Mouse (Mus musculus) heart, adult 2 months (tissue): Measurements from ENCODE around the gene Bmp7.

Source experiments
- CTCF ChIP-seq: fragments of 200-600 bp; IDR thresholded peaks from 2 replicates; pipeline ENCODE4 v1.8.1; 2022; ENCODE audit warnings: antibody characterized with exemption, mild to moderate bottlenecking, moderate library complexity
- EP300 ChIP-seq: fragments of 200-500 bp; IDR thresholded peaks from 2 replicates; pipeline ENCODE4 v1.6.1; 2011; ENCODE audit warnings: low read depth, low read length, control low read depth; ENCODE audit not compliant: insufficient read depth
- POLR2A ChIP-seq: fragments of 200-500 bp; IDR thresholded peaks from 2 replicates; pipeline ENCODE4 v1.6.1; 2011; ENCODE audit warnings: mild to moderate bottlenecking, low read depth, low read length, control low read depth; ENCODE audit not compliant: insufficient read depth

- TF ChIP-seq CTCF: no peak
- no peak for TF ChIP-seq EP300
- TF ChIP-seq POLR2A: no peak
These were observed 38.1 kb upstream of the Bmp7 start for GRCm38 (mm10) chr2:172978131-172978633.
